Mouse (Mus musculus) duodenum, adult 2 months (tissue): ENCODE data around the gene Dexi. TPM values are rescaled to one million over a fixed set of nuclear protein-coding genes. Genes with fewer than 3 reads are reported as not detected.

ENCODE experiments used
- polyA plus RNA-seq: library from polyadenylated mRNA; depleted of rRNA; stranded (reverse); fragments of >200 nt; gene quantifications from 2 replicates; pipeline ENCODE4 v1.2.3, GENCODE M21; 2012; ENCODE audit warnings: low replicate concordance; rRNA removed

Gene Dexi
- polyA plus RNA-seq = 40.6 and 63.1 TPM in 2 replicates

GRCm38 (mm10) chr16:10542698-10543365 lies at the start of gene Dexi:
Gene Dexi, minus strand, starts transcription at chr16:10543054.

GRCm38 (mm10) chr16:10544995-10545622 lies 2.3 kb upstream of the Dexi start, which contains the start of gene Clec16a:
Gene Clec16a, plus strand, starts transcription at chr16:10545339.

GRCm38 (mm10) chr16:10479857-10480256 lies 63.0 kb downstream of the Dexi start, which contains the start of gene Ciita:
Gene Ciita, plus strand, starts transcription at chr16:10480059.

Other genes with a start within 250 kb of the Dexi start
- 3.6 and 7.9 TPM in 2 replicates for gene Emp2, start 229.1 kb downstream of the Dexi start, polyA plus RNA-seq
- gene Tekt5, start 147.6 kb downstream of the Dexi start, polyA plus RNA-seq = not detected in 2 replicates
- 16.1 and 16.7 TPM in 2 replicates for gene Nubp1, start 131.1 kb downstream of the Dexi start, polyA plus RNA-seq
- 1.8 and 2.1 TPM in 2 replicates for gene Tvp23a, start 95.7 kb downstream of the Dexi start, polyA plus RNA-seq
- 3.8 and 8.1 TPM in 2 replicates for gene Ciita, start 63.0 kb downstream of the Dexi start, polyA plus RNA-seq
- 8.0 and 8.2 TPM in 2 replicates for gene Clec16a, start 2.3 kb upstream of the Dexi start, polyA plus RNA-seq
- gene Socs1, start 242.5 kb upstream of the Dexi start, polyA plus RNA-seq = 12.8 and 35.0 TPM in 2 replicates
- gene Tnp2, start 245.6 kb upstream of the Dexi start, polyA plus RNA-seq = 0.33 TPM in 1 of 2 replicates, not detected in the other
- not detected in 2 replicates for gene Prm3, start 247.9 kb upstream of the Dexi start, polyA plus RNA-seq